Mouse (Mus musculus): Measurements from ENCODE around the gene Lrig1. TPM values are rescaled to one million over a fixed set of nuclear protein-coding genes. Genes with fewer than 3 reads are reported as not detected.

Gene Lrig1
- polyA plus RNA-seq, 1 experiment from 2014 or later, result 13.5 TPM

GRCm38 (mm10) chr6:94677448-94677847 lies 22.5 kb downstream of the Lrig1 start:
- no peak for DNase-seq
- Histone ChIP-seq H3K4me2 (peak overlapping the region; percentile 13), H3K27ac (ENCODE audit: low read depth) (no peak overlapping the region; the same call in 1 of the 2 replicates), H3K36me3 (ENCODE audit: insufficient read depth) (no peaks in the 10 kb centered on the region), H3K27me3 (ENCODE audit: insufficient read depth, low read length) (no peaks in the 10 kb centered on the region), H3K4me1 (ENCODE audit: insufficient read depth) (peaks cover 28% of the 10 kb centered on the region), H3K4me3 (ENCODE audit: low read depth, low read length) (no peak overlapping the region), H3K9me3 (ENCODE audit: low read depth, low read length) (no peaks in the 10 kb centered on the region), H3K9ac (no peak overlapping the region)
- no peak for TF ChIP-seq CTCF (IDR thresholded peaks at IDR 0.05; ENCODE audit: low read depth)
- WGBS, result 20% methylated on average over 3 of the region's 3 CpGs
- ATAC-seq (ENCODE audit: insufficient read depth), result no peak

- H3K4me1 ChIP-seq (ENCODE audit: insufficient read depth), result peaks cover 27% of the 10 kb centered on the region
- peak overlapping the region; percentile 13 for H3K4me2 ChIP-seq
- H3K4me3 ChIP-seq (ENCODE audit: low read depth, low read length), result no peak overlapping the region
- no peak overlapping the region for H3K9ac ChIP-seq
- 37% methylated on average over 3 of the region's 3 CpGs for WGBS
- peak overlapping the region; percentile 16; the same call in 1 of the 2 replicates for H3K27ac ChIP-seq (ENCODE audit: low read depth)
- no peak for TF ChIP-seq CTCF (IDR thresholded peaks at IDR 0.05; ENCODE audit: low read depth)
- no peaks in the 10 kb centered on the region for H3K27me3 ChIP-seq (ENCODE audit: insufficient read depth, low read length)
- H3K36me3 ChIP-seq (ENCODE audit: insufficient read depth), result no peaks in the 10 kb centered on the region
- DNase-seq (peak; percentile 48), ATAC-seq (ENCODE audit: insufficient read depth) (peak; percentile 64)
- no peaks in the 10 kb centered on the region for H3K9me3 ChIP-seq (ENCODE audit: low read depth, low read length)
Measured at GRCm38 (mm10) chr6:94676840-94677239, 23.1 kb downstream of the Lrig1 start.

GRCm38 (mm10) chr6:94676300-94676699 lies 23.7 kb downstream of the Lrig1 start:
- peaks cover 22% of the 10 kb centered on the region for H3K4me1 ChIP-seq (ENCODE audit: insufficient read depth)
- ATAC-seq (ENCODE audit: insufficient read depth) (no peak; the same call in 1 of the 2 replicates), DNase-seq (no peak)
- peak overlapping the region; percentile 13 for H3K4me2 ChIP-seq
- H3K27me3 ChIP-seq (ENCODE audit: insufficient read depth, low read length), result no peaks in the 10 kb centered on the region
- no peak for TF ChIP-seq CTCF (IDR thresholded peaks at IDR 0.05; ENCODE audit: low read depth)
- H3K4me3 ChIP-seq (ENCODE audit: low read depth, low read length), result no peak overlapping the region
- peak overlapping the region; percentile 9; the same call in 1 of the 2 replicates for H3K27ac ChIP-seq (ENCODE audit: low read depth)
- WGBS, result 25% methylated on average over 7 of the region's 7 CpGs
- H3K9me3 ChIP-seq (ENCODE audit: low read depth, low read length), result no peaks in the 10 kb centered on the region
- no peak overlapping the region for H3K9ac ChIP-seq
- H3K36me3 ChIP-seq (ENCODE audit: insufficient read depth), result no peaks in the 10 kb centered on the region

DNA sequence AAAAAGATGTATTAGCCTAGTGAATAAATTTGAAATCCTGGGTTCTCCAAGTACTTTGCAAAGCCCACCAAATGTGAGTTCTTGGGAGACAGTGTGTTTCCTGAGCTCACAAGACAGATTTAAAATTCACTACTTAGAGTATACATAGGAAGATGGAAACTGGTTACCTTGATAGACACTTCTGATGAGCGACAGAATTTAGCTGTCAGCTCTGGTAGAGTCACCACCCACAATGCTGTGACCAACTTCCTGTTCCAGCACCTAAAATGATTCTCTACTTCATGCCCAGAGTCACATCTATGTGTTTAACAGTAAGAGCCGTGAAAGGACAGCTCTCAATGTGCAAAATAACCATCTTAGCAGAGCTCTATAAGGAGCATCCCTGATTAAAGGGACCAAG lies 27.5 kb downstream of the Lrig1 start:
- Histone ChIP-seq H3K9me3 (ENCODE audit: low read depth, low read length) (no peaks in the 10 kb centered on the region), H3K4me2 (no peak overlapping the region), H3K36me3 (ENCODE audit: insufficient read depth) (no peaks in the 10 kb centered on the region), H3K4me3 (ENCODE audit: low read depth, low read length) (no peak overlapping the region), H3K27me3 (ENCODE audit: insufficient read depth, low read length) (no peaks in the 10 kb centered on the region), H3K27ac (ENCODE audit: low read depth) (no peak overlapping the region), H3K4me1 (ENCODE audit: insufficient read depth) (peaks cover 20% of the 10 kb centered on the region), H3K9ac (no peak overlapping the region)
- WGBS, result 68% methylated on average over 2 of the region's 2 CpGs
- no peak for TF ChIP-seq CTCF (IDR thresholded peaks at IDR 0.05; ENCODE audit: low read depth)
- no peak for DNase-seq
- ATAC-seq (ENCODE audit: insufficient read depth), result no peak

- WGBS, result 73% methylated on average over 6 of the region's 6 CpGs
- ATAC-seq (ENCODE audit: insufficient read depth), result no peak
- H3K27ac ChIP-seq (ENCODE audit: low read depth), result no peak overlapping the region
- H3K9me3 ChIP-seq (ENCODE audit: low read depth, low read length), result no peaks in the 10 kb centered on the region
- H3K4me3 ChIP-seq (ENCODE audit: low read depth, low read length), result no peak overlapping the region
- no peak overlapping the region for H3K4me2 ChIP-seq
- no peak for DNase-seq
- H3K27me3 ChIP-seq (ENCODE audit: insufficient read depth, low read length), result no peaks in the 10 kb centered on the region
- no peaks in the 10 kb centered on the region for H3K36me3 ChIP-seq (ENCODE audit: insufficient read depth)
- no peak overlapping the region for H3K9ac ChIP-seq
- TF ChIP-seq CTCF (IDR thresholded peaks at IDR 0.05; ENCODE audit: low read depth), result no peak
- H3K4me1 ChIP-seq (ENCODE audit: insufficient read depth), result peaks cover 13% of the 10 kb centered on the region
Measured at GRCm38 (mm10) chr6:94669370-94669769, 30.6 kb downstream of the Lrig1 start.

DNA sequence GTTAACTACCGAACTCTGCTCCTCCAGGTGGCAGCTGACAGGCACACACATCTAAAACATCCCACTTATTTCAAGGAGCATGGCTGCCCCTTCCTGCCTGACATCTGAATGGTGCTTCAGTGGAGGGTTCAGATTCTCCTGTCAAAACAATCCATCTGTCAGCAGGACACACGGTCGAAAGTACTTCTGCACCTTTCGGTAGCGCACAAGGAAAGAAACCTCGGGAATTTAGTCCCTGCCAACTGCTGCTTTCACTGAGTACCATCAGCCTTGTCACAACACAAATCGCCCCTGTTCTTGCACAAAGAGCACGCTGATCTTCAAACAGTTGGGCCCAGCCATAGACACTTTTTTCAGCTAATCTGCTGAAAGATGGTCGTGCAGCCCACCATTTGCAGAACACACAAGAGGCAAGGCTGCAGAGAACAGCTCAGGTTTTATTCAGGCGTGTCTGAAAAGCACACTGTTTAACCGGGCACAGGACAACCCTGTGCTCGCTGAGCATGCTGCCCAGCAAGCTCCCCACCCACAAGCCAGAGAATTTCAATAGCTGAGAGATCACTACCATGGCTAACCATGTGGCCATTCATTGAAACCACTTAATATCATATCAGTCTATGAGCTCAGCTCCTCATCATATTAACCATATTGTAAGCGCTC lies 31.6 kb downstream of the Lrig1 start:
- H3K4me1 ChIP-seq (ENCODE audit: insufficient read depth), result peaks cover 13% of the 10 kb centered on the region
- H3K27me3 ChIP-seq (ENCODE audit: insufficient read depth, low read length), result no peaks in the 10 kb centered on the region
- DNase-seq, result no peak
- H3K4me2 ChIP-seq, result peak overlapping the region; percentile 37; the same call in 1 of the 2 replicates
- no peaks in the 10 kb centered on the region for H3K36me3 ChIP-seq (ENCODE audit: insufficient read depth)
- H3K4me3 ChIP-seq (ENCODE audit: low read depth, low read length), result no peak overlapping the region
- H3K9me3 ChIP-seq (ENCODE audit: low read depth, low read length), result no peaks in the 10 kb centered on the region
- ATAC-seq (ENCODE audit: insufficient read depth), result 0 out of 2 replicates have a peak, but pooled peaks have one; percentile 28
- H3K27ac ChIP-seq (ENCODE audit: low read depth), result no peak overlapping the region
- no peak overlapping the region for H3K9ac ChIP-seq
- no peak for TF ChIP-seq CTCF (IDR thresholded peaks at IDR 0.05; ENCODE audit: low read depth)
- WGBS, result 14% methylated on average over 13 of the region's 13 CpGs

DNA sequence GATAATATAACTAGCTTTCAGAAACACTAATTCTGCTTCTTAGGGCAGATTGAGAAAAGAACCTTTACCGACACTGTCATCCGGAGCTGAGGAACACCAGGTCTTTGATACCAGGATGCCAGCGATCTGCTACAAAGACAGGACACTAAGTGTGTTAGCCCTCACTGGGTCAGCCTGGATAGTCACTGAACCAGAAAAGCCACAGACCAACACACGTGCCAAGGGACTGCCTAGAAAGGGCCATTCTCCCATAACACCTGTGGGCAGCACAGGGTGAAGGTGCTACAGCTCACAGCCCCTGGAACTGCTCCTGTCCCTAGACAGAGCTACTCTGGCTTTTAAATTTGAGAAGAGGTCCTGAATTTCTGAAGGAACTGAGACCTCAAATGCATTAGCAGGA lies 32.8 kb downstream of the Lrig1 start:
- Histone ChIP-seq H3K36me3 (ENCODE audit: insufficient read depth) (no peaks in the 10 kb centered on the region), H3K4me1 (ENCODE audit: insufficient read depth) (peaks cover 13% of the 10 kb centered on the region), H3K4me3 (ENCODE audit: low read depth, low read length) (no peak overlapping the region), H3K27ac (ENCODE audit: low read depth) (no peak overlapping the region), H3K4me2 (no peak overlapping the region), H3K27me3 (ENCODE audit: insufficient read depth, low read length) (no peaks in the 10 kb centered on the region), H3K9me3 (ENCODE audit: low read depth, low read length) (no peaks in the 10 kb centered on the region), H3K9ac (no peak overlapping the region)
- ATAC-seq (ENCODE audit: insufficient read depth) (no peak), DNase-seq (no peak)
- 74% methylated on average over 4 of the region's 4 CpGs for WGBS
- no peak for TF ChIP-seq CTCF (IDR thresholded peaks at IDR 0.05; ENCODE audit: low read depth)

All from lung, embryonic 14.5 days (tissue).